Mouse (Mus musculus) B cell, adult 2 months (primary cell): Measurements from ENCODE around the gene Slc43a1.
"Not testable (repeated sequence)": the region's sequence is repeated elsewhere in the genome, so short reads cannot be mapped to it uniquely, and the experiment has no call there.

Experiments used
- DNase-seq, 2 experiments: peaks; one replicate each; pipeline ENCODE4 v3.0.0; 2022

Gene Slc43a1

DNA sequence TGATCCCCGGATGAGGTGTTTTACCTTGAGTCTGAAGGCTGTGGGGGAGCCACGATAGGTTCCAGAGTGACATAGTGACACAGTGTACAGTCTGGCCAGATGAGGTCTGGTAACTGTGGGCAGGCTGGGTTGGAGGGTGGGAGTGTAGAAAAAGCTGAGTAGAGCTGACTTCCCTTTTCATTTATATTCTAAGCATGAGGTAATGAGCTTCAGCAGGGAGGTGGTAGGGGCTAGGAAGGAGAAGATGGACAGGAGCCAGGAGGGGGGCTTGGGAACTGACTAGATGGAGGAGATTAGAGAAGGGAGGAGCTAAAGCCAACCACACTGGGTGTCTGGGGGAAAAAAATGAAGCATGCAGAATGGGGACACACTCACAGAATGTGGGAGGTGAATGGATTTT is 30.3 kb downstream of the Slc43a1 start:
- DNase-seq = no peak

GRCm38 (mm10) chr2:84870623-84871160 is 32.0 kb downstream of the Slc43a1 start:
- peak; percentile 67 to 68 for DNase-seq

DNA sequence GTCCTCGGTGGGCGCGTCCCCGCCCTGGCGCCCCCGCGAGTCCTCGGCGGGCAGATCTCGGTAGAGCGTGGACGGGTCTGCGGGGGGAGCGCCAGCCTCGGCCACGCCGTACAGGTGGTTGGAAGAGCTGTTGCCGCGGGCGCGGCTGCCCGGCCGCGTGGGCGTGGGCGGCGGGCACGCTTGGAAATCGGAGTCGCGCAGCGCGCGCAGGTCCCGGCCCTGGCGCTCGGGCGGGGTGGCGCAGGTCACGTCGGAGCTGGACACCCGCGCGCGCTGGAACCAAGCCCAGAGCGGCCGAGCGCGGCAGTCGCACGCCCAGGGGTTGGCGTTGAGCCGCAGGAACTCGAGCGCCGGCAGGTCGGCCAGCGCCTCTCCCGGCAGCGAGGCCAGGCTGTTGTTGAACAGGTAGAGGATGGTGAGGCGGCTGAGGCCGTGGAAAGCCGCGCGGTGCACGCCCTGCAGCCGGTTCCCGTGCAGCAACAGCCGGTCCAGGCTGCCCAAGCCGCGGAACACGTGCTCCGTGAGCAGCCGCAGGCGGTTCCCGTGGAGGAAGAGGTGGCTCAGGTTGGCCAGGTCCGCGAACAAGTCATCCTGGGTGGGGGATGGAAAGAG is 33.6 kb downstream of the Slc43a1 start:
- peak; percentile 54 to 63 for DNase-seq

DNA sequence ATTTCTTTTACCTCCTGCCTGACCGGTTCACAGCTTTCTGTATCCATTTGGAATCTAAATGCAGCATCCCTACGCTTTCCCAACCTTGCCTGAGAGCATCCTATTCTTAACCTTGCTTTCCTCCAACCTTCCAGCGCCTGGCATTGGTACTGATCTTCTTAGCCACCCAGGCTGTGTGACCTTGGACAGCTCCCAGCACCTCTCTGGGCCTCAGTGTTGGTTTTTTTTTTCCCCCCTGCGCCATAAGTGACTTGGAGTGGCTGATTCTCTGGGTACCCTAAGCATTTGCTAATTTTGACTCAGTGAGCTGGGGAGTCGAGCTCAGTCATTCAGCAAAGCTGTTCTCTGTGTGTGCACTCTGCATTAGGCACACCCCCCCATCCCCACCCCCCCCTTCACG is 37.2 kb downstream of the Slc43a1 start:
- no peak for DNase-seq

- no peak for DNase-seq
These were observed 41.9 kb downstream of the Slc43a1 start for GRCm38 (mm10) chr2:84880590-84880989.

DNA sequence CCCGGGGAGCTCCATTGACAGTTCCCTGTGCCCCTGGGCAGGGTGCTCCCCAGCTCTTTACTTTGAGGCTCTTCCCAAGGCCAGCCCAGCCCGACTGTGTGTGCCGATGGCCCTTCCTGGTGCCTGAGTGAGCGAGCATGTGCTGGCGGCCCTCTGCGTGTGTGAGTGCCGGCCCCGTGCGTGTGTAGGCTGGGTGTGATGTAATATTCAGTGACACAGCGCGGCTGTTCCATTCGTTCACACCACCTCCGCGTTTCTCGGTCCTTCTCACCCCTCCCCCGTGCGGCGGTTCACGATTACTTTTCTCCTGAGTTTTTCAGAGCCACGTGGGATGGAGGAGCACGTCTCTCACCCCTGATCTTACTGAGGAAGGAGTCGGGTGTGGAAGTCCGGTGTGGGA is 44.0 kb downstream of the Slc43a1 start:
- DNase-seq = no peak

DNA sequence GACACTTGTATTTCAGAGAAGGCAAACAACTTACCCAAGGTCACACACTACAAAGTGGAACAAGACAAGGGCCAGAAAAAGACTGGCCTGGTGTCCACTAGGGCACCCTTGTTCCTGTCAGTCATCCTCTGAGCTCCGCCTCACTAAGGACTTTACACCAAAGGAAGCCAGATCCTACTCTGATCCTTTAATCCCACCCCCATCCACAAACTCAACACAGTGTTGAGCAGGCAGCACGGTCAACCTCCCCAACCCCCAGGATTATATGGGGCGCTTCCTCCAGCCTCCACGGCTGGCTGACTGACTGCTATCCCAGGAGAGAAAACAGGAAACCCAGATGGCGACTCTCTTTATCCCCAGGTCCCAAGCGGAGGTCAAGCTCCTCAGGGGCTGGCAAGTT is 44.4 kb downstream of the Slc43a1 start:
- DNase-seq = no peak

DNA sequence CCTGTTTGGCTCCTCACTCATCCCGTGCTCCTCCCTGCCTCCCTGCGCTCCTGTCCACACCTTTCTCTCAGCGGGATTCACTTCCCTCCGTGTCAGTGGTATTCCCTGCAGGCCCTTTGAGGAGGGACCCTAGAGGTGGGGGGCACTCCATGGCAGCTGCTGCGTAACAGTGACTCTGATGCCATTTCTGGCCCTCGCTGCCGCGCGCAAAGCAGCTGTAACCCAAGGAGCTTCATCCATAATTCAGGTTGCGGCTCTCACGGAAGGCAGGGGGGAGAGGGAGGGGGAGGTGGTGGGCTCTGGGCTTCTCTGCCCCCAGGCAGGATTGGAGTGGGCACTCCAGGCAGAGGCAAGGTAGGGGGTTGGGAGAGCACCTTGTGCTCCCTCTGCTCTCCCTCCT is 44.9 kb downstream of the Slc43a1 start:
- no peak for DNase-seq

GRCm38 (mm10) chr2:84883942-84884341 is 45.3 kb downstream of the Slc43a1 start:
- DNase-seq = no peak

GRCm38 (mm10) chr2:84884611-84885010 is 46.0 kb downstream of the Slc43a1 start:
- DNase-seq = no peak

DNA sequence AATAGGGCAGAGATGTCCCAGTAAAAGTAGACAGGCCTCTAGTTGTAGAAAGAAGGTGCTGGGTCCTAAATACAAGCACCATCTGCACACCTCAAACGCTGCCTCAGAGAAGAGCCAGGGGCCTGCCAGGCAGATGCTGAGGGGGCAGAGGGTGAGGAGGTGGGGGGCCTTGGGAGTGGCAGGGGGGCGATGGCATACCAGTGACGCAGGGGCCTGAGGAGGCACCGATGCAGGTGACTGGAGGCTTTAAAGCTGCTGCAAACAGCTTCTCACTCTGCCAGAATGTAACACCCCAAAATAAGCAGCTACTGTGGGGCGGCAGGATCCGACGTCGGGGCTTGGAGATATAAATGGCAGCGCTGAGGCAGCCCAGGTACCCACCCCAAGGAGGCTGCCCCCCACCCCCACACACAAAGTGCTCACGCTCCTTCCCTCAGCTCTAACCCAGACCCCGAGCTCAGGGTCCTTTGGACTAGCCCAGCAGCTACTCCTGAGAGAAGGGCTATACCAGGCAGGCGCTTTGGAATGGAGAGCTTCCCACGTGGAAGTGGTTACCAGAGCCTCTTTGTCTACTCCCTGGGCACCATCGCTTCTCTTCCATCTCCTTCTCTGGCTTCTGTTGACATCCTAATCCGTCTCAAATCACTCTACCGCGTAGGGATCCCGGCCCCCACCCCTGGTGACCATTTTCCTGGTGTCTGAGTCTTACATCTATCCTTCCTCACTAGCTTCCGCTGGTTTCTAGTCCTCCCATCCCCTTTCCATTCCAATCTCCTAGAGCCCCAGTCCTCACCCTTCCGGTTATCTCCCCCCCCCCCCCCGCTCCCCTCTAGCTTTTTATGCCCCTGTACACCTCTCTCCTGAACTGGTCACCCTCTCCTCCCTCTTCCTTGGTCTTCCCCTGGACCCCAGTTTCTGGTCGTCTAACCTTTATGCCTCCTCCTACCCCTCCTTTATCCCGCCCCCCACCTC is 46.7 kb downstream of the Slc43a1 start:
- no peak for DNase-seq

GRCm38 (mm10) chr2:84886234-84886731 is 47.6 kb downstream of the Slc43a1 start, which contains the start of gene Rtn4rl2:
Gene Rtn4rl2 (minus strand): TSS chr2:84886710.
- no peak for DNase-seq

- DNase-seq = no peak
These were observed 48.2 kb downstream of the Slc43a1 start for GRCm38 (mm10) chr2:84886821-84887281.

DNA sequence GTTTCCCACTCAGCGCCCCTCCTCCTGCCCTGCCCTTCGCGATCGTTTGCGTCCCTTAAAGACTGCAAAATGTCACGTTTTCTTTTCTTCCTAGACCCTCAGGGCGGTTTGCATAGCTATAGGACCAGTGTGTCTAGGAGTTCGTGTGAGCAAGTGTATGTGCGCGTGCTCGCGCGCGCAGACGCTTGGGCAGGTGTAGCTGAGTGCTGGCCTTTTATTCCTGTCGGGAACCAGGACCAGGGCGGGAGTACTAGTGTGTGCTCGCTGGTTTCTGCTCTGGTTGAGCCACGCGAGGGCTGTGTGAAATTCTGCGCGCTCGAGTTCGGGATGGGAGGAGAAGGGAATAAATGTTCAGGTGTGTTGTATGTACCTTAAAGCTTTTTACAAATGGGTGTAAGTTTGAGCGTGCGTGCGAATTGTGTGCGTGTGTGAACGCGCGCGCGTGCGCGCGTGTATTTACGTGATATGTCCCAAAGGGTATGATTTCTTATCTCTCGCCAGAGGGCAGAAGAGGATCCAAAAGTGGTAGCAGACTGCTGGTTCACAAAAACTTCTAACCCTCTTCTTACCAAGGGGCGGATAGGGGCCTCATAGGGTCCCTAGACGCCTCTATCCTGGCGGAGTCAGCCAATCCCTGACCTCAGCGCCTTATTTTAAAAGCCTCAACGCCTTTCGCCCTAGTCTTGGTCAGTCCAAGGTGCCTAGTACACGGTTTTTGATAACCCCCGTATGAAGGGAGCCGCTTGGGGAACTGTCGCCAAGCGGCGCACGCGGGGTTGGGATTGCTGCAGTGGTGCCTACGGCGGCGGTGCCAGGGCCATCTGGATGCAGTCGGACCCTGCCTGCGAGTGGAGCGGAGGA is 49.0 kb downstream of the Slc43a1 start:
- peak; percentile 75 to 77 for DNase-seq

DNA sequence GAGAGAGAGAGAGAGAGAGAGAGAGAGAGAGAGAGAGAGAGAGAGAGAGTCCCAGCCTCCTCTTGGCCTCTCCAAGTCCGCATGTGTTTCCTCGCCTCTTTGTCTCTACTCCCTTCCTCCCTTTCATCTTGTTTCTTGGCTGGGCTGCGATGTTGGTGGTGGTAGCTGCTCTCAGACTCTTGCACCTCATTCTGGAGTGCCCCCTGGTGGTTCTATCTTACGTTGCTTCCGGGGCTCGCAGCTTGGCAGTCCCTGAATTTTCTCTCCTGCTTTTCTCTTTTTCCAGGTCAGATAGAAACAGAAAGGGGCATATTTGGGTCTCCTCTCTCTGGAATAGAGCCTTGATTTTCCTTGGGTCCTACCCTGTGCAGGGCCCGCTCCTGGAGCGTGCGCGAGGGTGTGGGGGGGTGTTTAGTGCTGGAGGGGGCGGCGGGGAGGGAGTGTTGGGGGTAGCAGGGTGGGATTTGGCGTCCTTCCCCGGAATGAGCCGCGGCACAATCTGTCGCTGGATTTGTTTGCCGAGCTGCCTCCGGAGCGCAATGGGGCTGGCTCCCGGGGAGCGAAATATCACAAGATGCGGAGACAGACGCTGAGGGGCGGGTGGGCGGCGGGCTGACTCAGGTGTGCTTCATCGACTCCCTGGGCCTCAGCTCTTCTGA is 50.1 kb downstream of the Slc43a1 start:
- peak; percentile 82 to 83 for DNase-seq

- DNase-seq = no peak
These were observed 50.8 kb downstream of the Slc43a1 start for GRCm38 (mm10) chr2:84889316-84890044.

DNA sequence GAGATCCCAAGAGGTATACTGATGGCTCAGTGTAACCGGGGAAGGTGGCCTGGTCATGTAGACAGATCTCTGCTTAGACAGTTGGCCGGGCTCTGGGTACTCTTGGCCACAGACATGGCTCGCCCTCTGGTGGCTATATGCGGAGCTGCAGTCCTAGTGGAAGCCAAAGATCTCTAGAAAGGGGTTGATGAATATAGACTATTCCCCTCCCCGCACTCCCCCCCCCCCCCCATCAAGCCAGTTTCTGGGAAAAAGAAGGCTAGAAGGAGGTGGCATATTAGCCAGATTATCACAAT is 51.3 kb downstream of the Slc43a1 start:
- peak; percentile 84 to 86 for DNase-seq

DNA sequence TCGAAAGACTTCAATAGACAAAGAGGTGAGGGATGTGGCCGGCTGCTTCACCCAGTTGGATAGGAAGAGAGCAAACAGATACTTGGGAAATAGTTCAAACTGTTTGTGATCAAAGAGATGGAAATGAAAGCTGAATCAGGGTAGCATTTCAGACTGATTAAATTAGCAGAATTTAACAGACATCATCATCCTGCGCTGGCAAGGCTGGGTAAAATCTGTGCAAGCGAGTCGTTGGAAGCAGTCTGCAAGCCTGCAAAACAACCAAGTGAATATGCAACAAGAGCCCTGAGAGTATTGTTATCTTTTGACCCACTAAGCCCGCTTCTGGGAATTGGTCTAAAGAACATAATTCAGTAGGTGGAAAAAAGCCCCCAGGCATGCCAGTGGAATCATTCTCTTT is 54.7 kb downstream of the Slc43a1 start:
- DNase-seq = no peak

DNA sequence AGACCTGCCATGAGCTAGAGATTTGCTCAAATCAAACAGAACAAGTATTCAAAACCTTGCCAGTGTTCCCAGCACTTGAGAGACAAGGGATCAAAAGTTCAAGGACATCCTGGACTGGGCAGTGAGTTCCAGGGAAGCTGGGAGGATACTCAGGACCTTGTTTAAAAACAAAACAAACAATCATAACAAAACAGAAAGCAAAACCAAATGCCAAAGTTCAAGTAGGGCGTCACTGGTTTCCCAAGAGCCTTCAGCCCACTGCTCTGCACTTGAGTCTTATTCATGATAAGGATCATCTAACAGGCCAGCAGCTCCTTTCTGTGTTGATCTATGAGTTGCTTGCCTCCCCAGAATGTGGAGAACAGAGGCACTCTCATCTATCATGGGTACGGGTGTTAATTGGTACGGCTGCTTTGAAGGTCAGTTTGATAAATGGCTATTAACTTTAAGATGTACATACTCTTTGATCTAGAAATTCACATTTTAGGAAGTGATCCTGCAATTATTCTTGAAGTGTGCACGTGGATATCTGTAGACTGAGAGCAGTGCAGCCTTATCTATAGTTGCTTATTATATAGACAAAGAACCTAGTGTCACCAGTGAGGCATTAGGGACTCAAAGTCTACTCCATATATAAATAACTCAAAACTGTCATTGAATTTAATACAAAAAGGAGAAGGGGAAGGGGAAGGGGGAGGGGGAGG is 57.0 kb downstream of the Slc43a1 start:
- no peak for DNase-seq

- not testable (repeated sequence) for DNase-seq
These were observed 58.0 kb downstream of the Slc43a1 start for GRCm38 (mm10) chr2:84896686-84897085.

DNA sequence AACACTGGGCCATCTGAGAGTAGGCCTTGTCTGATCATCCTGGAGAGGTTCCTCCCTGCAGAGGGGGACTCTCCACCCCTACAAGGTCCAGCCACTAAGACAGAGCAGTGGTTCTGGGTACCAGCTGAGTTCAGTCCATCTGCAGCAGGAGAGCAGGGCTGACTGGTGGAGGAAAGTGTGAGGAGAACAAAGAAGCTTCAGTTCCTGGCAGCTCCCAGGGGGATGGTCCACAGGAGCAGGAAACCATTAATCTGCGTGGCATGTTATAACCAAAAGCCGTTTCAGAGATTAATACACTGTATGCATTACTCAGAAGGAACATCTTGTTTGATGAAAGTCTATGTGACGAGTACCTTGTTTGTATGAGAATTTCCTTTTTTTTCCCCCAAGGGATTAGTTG is 74.1 kb downstream of the Slc43a1 start:
- no peak for DNase-seq
